Mouse (Mus musculus) cerebellum, adult 2 months (tissue): Measurements from ENCODE around the gene Olfr521.
"Not testable (repeated sequence)": the region's sequence is repeated elsewhere in the genome, so short reads cannot be mapped to it uniquely, and the experiment has no call there.

Experiments
- CTCF ChIP-seq: fragments of 200-500 bp; IDR thresholded peaks from 2 replicates; pipeline ENCODE4 v1.5.1; 2011; ENCODE audit warnings: low read depth, mild to moderate bottlenecking, control low read depth, low read length, moderate library complexity, borderline replicate concordance; ENCODE audit not compliant: insufficient read depth
- POLR2A ChIP-seq: fragments of 200-500 bp; IDR thresholded peaks from 2 replicates; pipeline ENCODE4 v1.6.1; 2011; ENCODE audit warnings: low read length, control low read depth, borderline replicate concordance; ENCODE audit not compliant: insufficient read depth

DNA sequence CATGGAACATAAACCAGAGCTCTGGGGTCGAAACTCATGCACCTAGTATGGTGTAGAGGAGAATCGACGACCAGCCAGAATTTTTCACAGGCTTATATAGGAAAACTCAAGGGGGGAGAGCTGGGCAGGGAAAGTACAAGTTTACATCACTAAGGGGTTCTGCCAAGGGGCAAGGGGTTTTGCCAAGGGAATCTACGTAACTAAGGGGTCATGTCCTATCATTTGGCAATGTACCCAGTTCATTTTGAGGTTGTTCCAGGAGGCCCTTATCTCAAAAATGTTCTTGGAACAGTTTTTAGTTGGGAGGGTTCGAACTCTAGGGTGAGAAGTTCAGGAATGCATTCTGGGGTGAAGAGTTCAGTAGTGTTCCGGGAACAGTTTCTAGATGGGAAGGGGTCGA, 43.7 kb downstream of the Olfr521 start:
- TF ChIP-seq CTCF, POLR2A: not testable (repeated sequence)
